ENCODE assay signal across 8 mouse cellular contexts in genomic region chr9:60794841-60795351, GRCm38 (mm10). TPM values are rescaled to one million over a fixed set of nuclear protein-coding genes. Genes with fewer than 3 reads are reported as not detected.
DNase-seq lines count a peak whose midpoint lies in the region; ATAC-seq and TF ChIP-seq lines count a peak whose summit lies in the region.

No protein-coding gene starts in this region.

- H3K4me1 ChIP-seq in cerebellum, adult 2 months (ENCODE audit: control insufficient read depth, insufficient read depth, low read length), result peaks cover 3% of the 10 kb centered on the region; the same call in 1 of the 2 replicates
- peaks cover 15% of the 10 kb centered on the region for H3K4me1 ChIP-seq in hindbrain, embryonic 15.5 days (replicated peaks)
- H3K4me1 ChIP-seq in liver, embryonic 13.5 days (replicated peaks), result peaks cover 13% of the 10 kb centered on the region
- H3K4me1 ChIP-seq in thymus, adult 2 months (replicated peaks; ENCODE audit: control insufficient read depth, insufficient read depth, low read length), result peaks cover 12% of the 10 kb centered on the region

- TF ChIP-seq CTCF in cerebellum, adult 2 months (IDR thresholded peaks at IDR 0.05; ENCODE audit: borderline replicate concordance, insufficient read depth, low read depth, low read length), result no peak
- peak; percentile 23; the same call in 1 of the 2 replicates for TF ChIP-seq CTCF in thymus, adult 2 months (IDR thresholded peaks at IDR 0.05; ENCODE audit: borderline replicate concordance, control insufficient read depth, extremely low read depth, insufficient read depth, low read length, poor library complexity)

- TF ChIP-seq POLR2A in cerebellum, adult 2 months (IDR thresholded peaks at IDR 0.05; ENCODE audit: borderline replicate concordance, insufficient read depth, low read length), result no peak
- no peak for TF ChIP-seq POLR2A in thymus, adult 2 months (IDR thresholded peaks at IDR 0.05; ENCODE audit: control insufficient read depth, extremely low read depth, insufficient read depth, low read length, poor library complexity)

- no peaks in the 10 kb centered on the region; the same call in 1 of the 2 replicates for H3K27me3 ChIP-seq in cerebellum, adult 2 months (ENCODE audit: control insufficient read depth, insufficient read depth, low read length)
- 0 out of 2 replicates have a peak, but pooled peaks cover 6% of the 10 kb centered on the region for H3K27me3 ChIP-seq in hindbrain, embryonic 15.5 days
- peaks cover 36% of the 10 kb centered on the region for H3K27me3 ChIP-seq in liver, embryonic 13.5 days
- H3K27me3 ChIP-seq in thymus, adult 2 months (ENCODE audit: control insufficient read depth, insufficient read depth, low read length), result no peaks in the 10 kb centered on the region

- DNase-seq in cerebellum, adult 2 months, result peak in 1 of 2 experiments; percentile 8
- no peak for DNase-seq in cerebellum, adult 9-11 months
- peak; percentile 53 to 58 for DNase-seq in adrenal gland, postnatal 36 days
- peak; percentile 57 for DNase-seq in gastrocnemius, postnatal 10 days
- DNase-seq in liver, embryonic 13.5 days, result peak; percentile 3
- peak; percentile 6 for DNase-seq in naive thymus-derived CD4-positive, alpha-beta T cell, adult 2 months (ENCODE audit: low read depth)
- peak; percentile 33 for DNase-seq in thymus, adult 2 months

- no peak overlapping the region for H3K27ac ChIP-seq in cerebellum, adult 2 months (ENCODE audit: insufficient read depth, low read length)
- peak overlapping the region; percentile 41; the same call in 1 of the 2 replicates for H3K27ac ChIP-seq in hindbrain, embryonic 15.5 days (replicated peaks)
- H3K27ac ChIP-seq in liver, embryonic 13.5 days, result no peak overlapping the region
- no peak overlapping the region for H3K27ac ChIP-seq in thymus, adult 2 months (ENCODE audit: control insufficient read depth, insufficient read depth, low read length)

- H3K9me3 ChIP-seq in hindbrain, embryonic 15.5 days, result no peaks in the 10 kb centered on the region
- no peaks in the 10 kb centered on the region for H3K9me3 ChIP-seq in liver, embryonic 13.5 days (replicated peaks)

- peak; percentile 29; the same call in 1 of the 2 replicates for ATAC-seq in hindbrain, embryonic 15.5 days (ENCODE audit: low FRiP score, low read depth)
- ATAC-seq in liver, embryonic 13.5 days (ENCODE audit: low read depth), result peak; percentile 34

- H3K4me3 ChIP-seq in cerebellum, adult 2 months (replicated peaks; ENCODE audit: insufficient read depth, low read depth, low read length), result peak overlapping the region; percentile 63
- peak overlapping the region; percentile 74 for H3K4me3 ChIP-seq in hindbrain, embryonic 15.5 days
- peak overlapping the region; percentile 66 for H3K4me3 ChIP-seq in liver, embryonic 13.5 days (replicated peaks)
- H3K4me3 ChIP-seq in thymus, adult 2 months (ENCODE audit: control insufficient read depth, insufficient read depth, low read length), result peak overlapping the region; percentile 67

- 3% methylated on average over 30 of the region's 30 CpGs for WGBS in cerebellum, adult 2 months
- 1% methylated on average over 30 of the region's 30 CpGs for WGBS in hindbrain, embryonic 15.5 days
- 2% methylated on average over 30 of the region's 30 CpGs for WGBS in liver, embryonic 13.5 days (ENCODE audit: insufficient replicate concordance)
- WGBS in thymus, adult 2 months, result 1% methylated on average over 30 of the region's 30 CpGs

- peak overlapping the region; percentile 95 for H3K4me2 ChIP-seq in hindbrain, embryonic 15.5 days
- H3K4me2 ChIP-seq in liver, embryonic 13.5 days, result peak overlapping the region; percentile 79

- H3K36me3 ChIP-seq in hindbrain, embryonic 15.5 days, result no peaks in the 10 kb centered on the region
- no peaks in the 10 kb centered on the region for H3K36me3 ChIP-seq in liver, embryonic 13.5 days
- H3K36me3 ChIP-seq in thymus, adult 2 months (ENCODE audit: control insufficient read depth, insufficient read depth, low read length), result no peaks in the 10 kb centered on the region

- peak overlapping the region; percentile 56 for H3K9ac ChIP-seq in hindbrain, embryonic 15.5 days
- peak overlapping the region; percentile 63 for H3K9ac ChIP-seq in liver, embryonic 13.5 days

RNA-seq across cellular contexts. Expression of gene Uaca, which starts 0.6 kb away (rescaled TPM):
- 6.7 TPM in 2 replicates for polyA plus RNA-seq in cerebellum, adult 2 months (2012; rRNA removed)
- total RNA-seq in adrenal gland, postnatal 36 days (2021), result 10 to 100 TPM; 38.0 to 53.3 TPM
- 10 to 100 TPM; 84.9 to 90.4 TPM for total RNA-seq in gastrocnemius, postnatal 10 days (2021)
- 18.4 and 18.5 TPM in 2 replicates for polyA plus RNA-seq in hindbrain, embryonic 15.5 days (2015; fragmentation: Nextera tagmentation; extraction: Ambion mirVana)
- polyA plus RNA-seq in liver, embryonic 13.5 days (2015; fragmentation: Nextera tagmentation; extraction: Ambion mirVana), result 2.7 and 4.4 TPM in 2 replicates
- polyA plus RNA-seq in thymus, adult 2 months (2012; rRNA removed), result 2.3 and 2.9 TPM in 2 replicates
